Mouse (Mus musculus): ENCODE measurements around the gene Vgll4.

Gene Vgll4

GRCm38 (mm10) chr6:114969213-114970120 lies at the start of gene Vgll4:
Gene Vgll4, minus strand, starts transcription at chr6:114969994.
- peak; percentile 95 for DNase-seq

- peak; percentile 94 for DNase-seq
These were observed 45.7 kb upstream of the Vgll4 start for GRCm38 (mm10) chr6:115015461-115015860.

GRCm38 (mm10) chr6:115013574-115013973 lies 43.8 kb upstream of the Vgll4 start:
- DNase-seq, result no peak

- DNase-seq, result no peak
These were observed 42.0 kb upstream of the Vgll4 start for GRCm38 (mm10) chr6:115011792-115012191.

GRCm38 (mm10) chr6:115010815-115011214 lies 41.0 kb upstream of the Vgll4 start:
- DNase-seq, result no peak

GRCm38 (mm10) chr6:115010304-115010703 lies 40.5 kb upstream of the Vgll4 start:
- DNase-seq, result no peak

- DNase-seq, result peak; percentile 97
These were observed 37.9 kb upstream of the Vgll4 start for GRCm38 (mm10) chr6:115007728-115008127.

GRCm38 (mm10) chr6:115006948-115007347 lies 37.2 kb upstream of the Vgll4 start:
- DNase-seq, result peak; percentile 98

- no peak for DNase-seq
These were observed 36.3 kb upstream of the Vgll4 start for GRCm38 (mm10) chr6:115006065-115006464.

- DNase-seq, result no peak
These were observed 35.6 kb upstream of the Vgll4 start for GRCm38 (mm10) chr6:115005351-115005890.

- DNase-seq, result no peak
These were observed 34.8 kb upstream of the Vgll4 start for GRCm38 (mm10) chr6:115004636-115005035.

- DNase-seq, result no peak
These were observed 28.7 kb upstream of the Vgll4 start for GRCm38 (mm10) chr6:114998374-114999031.

GRCm38 (mm10) chr6:114997471-114997870 lies 27.7 kb upstream of the Vgll4 start:
- no peak for DNase-seq

GRCm38 (mm10) chr6:114996910-114997309 lies 27.1 kb upstream of the Vgll4 start:
- no peak for DNase-seq

GRCm38 (mm10) chr6:114994079-114994478 lies 24.3 kb upstream of the Vgll4 start:
- no peak for DNase-seq

GRCm38 (mm10) chr6:114993659-114994058 lies 23.9 kb upstream of the Vgll4 start:
- DNase-seq, result no peak

GRCm38 (mm10) chr6:114991909-114992308 lies 22.1 kb upstream of the Vgll4 start:
- DNase-seq, result no peak

- DNase-seq, result no peak
These were observed 18.8 kb upstream of the Vgll4 start for GRCm38 (mm10) chr6:114988619-114988980.

GRCm38 (mm10) chr6:114987966-114988618 lies 18.3 kb upstream of the Vgll4 start:
- no peak for DNase-seq

GRCm38 (mm10) chr6:114982671-114983070 lies 12.9 kb upstream of the Vgll4 start:
- DNase-seq, result no peak

GRCm38 (mm10) chr6:114979715-114980114 lies 9.9 kb upstream of the Vgll4 start:
- DNase-seq, result no peak

GRCm38 (mm10) chr6:114976915-114977419 lies 7.2 kb upstream of the Vgll4 start:
- DNase-seq, result peak; percentile 92

- no peak for DNase-seq
These were observed 4.5 kb upstream of the Vgll4 start for GRCm38 (mm10) chr6:114974331-114974730.
